Mouse (Mus musculus) heart, postnatal 25 days (tissue): ENCODE results near the gene Oca2. TPM values are rescaled to one million over a fixed set of nuclear protein-coding genes. Genes with fewer than 3 reads are reported as not detected.

Source experiments
- DNase-seq: peaks from one replicate; pipeline ENCODE4 v3.0.0; 2022; ENCODE audit warnings: low spot score
- intact Hi-C: fragments of 180-260 bp; cut with DNase I; formaldehyde crosslinking; loops from one replicate; pipeline ENCODE4 v1.15.1; 2025
- total RNA-seq, 2 experiments: library from RNA; stranded (reverse); gene quantifications; 2 replicates each; pipeline ENCODE4 v1.2.3; 2021

Oca2 gene
- total RNA-seq, 2 experiments from 2014 or later: not detected

DNA sequence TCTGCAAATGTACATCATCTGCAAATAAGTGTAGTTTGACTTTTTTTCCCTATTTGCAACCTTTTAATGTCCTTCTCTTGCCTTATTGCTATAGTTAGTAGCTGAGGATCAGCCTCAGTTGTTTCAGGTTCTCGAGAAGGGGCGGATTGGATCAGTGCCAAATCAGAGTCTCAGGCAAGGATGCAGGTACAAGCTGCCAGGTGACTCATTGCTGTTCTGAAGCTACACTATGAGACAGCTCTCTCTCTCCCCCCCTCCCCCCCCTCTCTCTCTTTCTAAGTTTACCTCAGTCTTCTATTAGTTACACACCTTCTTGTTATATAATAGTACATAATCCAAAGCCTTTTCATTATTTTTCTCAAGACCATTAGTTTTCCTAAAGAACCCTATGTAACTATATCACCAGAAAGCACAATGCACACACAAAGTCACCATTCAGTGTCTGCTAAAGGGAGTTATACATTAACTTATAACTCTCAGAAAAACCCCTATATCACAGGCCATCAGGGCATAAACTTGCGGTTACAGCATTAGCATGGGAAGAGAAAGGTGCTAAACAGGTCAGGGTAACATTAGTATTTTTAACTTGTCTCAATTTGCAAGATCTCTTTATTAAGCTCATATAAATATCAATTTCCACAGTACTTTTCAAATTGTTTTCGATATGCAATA lies 142.3 kb downstream of the Oca2 start:
- DNase-seq: no peak
- intact Hi-C loops: no loop called here

DNA sequence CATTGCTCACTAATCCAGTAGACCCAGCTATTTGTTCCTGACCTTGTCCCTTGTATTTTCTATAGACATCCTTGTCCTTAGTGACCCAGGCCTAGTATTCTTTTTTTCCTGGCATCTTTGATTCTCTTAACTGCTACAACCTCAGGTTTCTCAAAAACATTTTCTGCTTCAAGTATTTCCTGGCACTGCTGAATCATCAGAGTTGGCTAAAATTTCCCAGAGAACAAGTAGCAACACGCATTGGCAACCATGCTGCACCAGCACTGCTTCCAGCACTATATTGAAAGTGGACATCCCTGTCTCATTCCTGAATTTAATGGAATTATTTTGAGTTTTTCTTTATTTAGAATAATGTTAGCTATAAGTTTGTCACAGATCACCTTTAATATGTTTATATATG lies 143.1 kb downstream of the Oca2 start:
- DNase-seq: no peak
- intact Hi-C loops: no loop called here

DNA sequence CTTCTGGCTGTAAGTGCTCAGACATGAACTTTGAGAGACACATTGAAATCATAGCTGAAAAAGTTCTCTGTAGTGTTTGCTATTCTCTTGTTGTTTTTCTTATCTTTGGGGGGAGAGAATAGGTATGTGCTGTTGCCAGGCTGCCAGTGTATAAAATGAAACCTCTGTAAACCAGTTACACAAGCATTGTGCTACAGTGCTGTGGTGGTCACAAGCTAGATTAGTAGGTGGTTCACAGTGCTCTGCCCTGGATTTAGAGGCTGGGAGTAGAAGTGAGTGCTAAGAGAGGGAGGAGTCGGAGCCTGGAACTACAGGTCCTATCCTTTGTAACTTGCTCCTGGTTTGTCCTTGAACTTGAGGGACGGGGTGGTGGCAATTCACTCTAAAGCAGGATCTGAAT lies 148.7 kb downstream of the Oca2 start:
- intact Hi-C loops: no loop called here
- no peak for DNase-seq

DNA sequence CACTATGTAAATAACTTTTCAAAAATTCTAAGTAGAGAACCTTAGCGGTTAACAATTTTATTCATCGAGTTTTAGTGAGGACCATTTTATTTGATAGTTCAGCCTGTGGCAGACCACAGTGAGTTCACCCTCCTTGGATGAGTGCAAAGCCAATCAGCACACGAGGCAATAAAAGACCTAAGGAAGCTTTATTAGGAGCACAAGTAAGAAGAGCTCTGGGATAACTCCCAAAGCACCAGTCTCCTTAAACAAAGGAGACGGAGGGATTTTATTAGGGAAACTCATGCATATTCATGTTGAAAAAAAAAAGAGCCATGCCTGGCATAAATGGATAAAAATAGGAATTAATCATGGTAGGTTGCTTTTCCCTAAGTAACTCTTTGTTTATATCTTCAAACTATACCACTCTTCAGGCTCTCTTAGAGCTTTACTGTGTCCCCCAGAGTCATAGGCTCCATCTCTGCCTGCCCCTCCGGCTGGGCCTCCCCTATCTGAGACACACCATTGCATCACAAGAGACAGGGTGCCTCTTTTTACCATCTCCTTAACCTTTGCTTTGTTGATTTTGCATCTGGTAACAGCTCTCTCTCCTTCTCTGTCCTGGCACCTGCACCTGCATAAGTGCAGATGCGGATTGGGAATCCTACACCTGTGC lies 178.7 kb downstream of the Oca2 start:
- intact Hi-C loops: no loop called here
- no peak for DNase-seq

DNA sequence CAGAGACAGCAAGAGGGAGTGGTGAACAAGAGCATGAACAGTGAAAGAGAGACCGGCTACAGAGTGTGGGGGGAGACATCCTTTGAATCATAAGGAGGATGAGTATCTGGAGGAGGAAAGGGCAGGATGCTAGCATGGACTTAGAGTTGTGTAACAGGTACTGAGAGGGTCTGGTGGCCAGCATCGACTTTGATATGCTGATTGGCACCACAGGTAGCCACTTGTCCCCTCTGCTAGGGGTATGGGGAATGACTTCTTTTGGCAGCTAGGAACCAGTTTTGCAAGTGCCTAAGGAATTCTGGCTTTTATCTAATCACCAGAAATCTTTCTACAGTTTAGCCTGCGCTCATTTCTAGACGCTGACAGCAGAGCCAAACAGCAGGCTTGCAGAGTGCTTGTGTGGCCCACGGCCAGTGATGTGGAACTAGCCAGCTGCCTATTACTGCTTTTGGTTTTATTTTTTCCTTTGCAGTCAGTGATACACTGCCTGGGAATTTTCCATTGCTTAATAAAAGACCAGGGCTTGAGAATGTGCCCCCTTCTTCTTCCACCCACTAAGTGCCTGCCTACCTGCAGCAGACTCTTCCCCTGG lies 179.8 kb downstream of the Oca2 start:
- DNase-seq: peak; percentile 8
- intact Hi-C loops: no loop called here

DNA sequence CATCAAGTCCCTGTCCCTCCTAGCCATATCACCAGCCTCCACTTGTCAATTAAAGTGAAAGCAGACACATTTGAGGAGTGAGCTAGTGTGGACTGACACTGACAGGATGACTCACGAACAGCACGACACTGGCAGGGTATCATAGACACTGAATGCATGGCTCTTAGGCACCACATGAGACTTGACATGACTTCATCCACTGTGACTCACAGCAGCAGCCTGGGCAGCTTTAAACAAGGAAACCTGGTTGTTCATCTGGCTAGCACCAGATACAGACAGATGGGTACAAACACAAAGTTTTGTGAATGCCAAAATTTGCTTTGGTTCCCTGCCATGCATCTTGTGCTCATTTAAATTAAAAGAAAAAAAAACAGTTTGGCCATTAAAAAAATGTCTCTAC lies 182.4 kb downstream of the Oca2 start:
- intact Hi-C loops: no loop called here
- no peak for DNase-seq

DNA sequence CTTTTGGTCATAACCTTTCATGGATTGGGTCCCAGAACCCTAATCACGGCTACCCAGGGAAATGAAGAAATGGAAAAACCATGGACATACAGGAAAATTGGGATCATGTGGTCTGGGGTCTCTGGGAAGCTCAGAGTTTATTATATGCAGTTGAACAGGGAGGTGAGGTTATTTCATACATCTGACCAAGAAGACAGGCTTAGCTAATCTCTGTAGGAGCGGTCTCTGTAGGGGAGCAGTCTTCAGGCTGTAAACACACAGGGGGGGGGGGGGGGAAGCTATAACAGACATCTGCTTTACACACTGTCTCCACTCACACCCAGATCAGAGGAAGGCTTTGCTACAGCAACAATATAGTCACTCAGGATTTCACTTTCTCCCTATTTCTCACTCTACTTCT lies 184.0 kb downstream of the Oca2 start:
- no peak for DNase-seq

DNA sequence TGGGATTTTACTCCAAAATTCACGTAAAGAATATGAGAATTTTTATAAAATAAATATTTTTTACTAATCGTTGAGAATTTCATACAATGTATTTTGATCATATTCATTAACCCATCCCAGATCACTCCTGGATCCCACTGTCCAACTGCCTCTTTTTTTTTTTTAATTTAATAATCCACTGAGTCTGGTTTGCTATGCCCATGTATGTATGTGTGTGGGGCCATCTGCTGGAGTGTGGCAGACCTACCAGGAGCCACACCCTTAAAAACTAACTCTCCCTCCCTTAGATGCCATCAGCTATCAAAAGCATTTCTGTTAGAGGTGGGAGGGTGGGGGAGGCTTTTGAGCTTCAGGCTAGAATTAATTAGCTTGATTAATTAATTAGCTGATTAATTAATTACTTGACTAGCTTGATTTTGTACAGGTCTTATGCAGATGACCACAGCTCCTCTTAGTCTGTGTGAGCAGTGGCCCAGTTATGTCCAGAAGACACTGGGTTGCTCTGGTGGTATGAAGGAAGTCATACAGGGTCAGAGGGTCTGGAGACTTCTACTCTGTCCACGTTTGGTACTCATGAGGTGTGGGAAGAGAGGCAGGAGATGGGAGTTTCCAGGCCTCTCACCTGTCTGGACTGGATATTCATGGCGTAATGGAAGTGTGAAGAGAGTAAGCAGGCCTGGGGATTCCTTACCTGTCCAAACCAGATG lies 221.4 kb downstream of the Oca2 start:
- DNase-seq: no peak
- intact Hi-C loops: no loop called here

More for the DNA sequence above, 184.0 kb downstream of the Oca2 start:
- intact Hi-C loops: no loop called here

DNA sequence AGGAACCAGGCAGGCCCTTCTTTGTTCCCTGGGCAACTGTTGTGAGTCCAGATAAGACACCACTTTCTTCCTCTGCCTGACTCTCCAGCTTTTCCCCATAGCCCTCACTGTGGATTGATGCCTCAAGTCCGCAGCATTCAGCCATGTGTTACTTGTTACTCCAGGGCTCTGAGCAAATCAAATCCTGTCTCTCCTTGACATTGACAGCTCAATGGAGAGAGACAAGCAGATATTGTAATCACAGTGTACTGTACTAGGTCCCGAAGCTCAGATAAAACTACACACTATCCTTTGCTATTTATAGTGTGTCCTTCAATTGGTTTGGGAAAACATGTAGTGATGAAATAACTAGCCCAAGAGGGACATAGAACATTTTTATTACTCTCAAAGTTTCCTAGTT lies 258.7 kb downstream of the Oca2 start:
- DNase-seq: no peak
- intact Hi-C loops: no loop called here

DNA sequence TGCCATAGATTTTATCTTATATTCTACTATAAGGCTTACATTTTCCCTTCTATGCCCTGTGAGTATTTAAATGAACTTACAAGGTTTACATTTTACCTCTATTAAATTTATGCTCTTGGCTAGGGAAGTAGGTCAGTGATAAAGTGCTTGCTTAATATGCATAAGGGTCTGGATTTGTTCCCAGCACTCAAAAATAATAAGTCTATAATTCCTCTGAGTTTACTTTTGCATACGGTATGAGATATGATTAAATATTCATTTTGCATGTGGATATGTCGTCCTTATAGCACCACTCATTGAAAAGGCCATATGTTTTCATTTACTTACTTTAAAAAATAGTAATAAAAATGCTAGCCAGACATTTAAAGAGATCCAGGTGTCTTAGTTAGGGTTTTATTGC lies 259.8 kb downstream of the Oca2 start:
- intact Hi-C loops: no loop called here
- DNase-seq: no peak

DNA sequence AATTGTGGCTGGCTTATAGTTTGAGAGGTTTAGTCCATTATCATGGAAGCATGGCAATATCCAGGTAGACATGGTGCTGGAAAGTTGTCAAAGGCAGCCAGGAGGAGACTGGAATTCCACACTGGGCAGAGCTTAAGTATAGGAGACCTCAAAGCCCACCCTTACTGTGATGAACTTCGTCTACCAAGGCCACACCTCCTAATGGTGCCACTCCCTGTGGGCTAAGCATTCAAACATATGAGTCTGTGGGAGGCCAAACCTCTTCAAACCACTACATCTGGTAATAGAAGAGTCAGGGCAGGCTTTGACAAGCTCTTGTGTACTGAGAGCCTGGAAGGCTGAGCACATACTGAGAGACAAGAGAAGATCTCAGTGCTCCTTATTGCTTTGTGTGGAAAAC lies 260.2 kb downstream of the Oca2 start:
- intact Hi-C loops: no loop called here
- no peak for DNase-seq

DNA sequence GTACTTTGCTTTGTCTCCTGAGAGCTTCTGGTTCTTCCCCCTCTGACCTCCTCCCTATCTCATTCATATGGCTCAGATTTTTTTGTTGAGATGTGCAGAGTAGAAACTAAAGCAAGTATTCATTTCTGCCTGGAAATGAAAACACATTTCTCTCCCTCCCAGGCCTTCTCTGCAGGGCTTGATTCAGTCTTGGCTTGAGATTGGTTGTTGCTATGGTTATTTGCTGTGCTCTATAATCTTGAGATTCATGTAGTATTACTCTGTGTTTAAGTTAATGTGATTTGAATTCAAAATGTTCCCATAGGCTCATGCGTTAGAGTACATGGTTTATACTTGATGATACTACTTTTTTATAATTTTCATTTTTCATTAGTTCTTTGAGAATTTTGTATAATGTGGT lies 260.9 kb downstream of the Oca2 start:
- DNase-seq: no peak
- intact Hi-C loops: no loop called here

DNA sequence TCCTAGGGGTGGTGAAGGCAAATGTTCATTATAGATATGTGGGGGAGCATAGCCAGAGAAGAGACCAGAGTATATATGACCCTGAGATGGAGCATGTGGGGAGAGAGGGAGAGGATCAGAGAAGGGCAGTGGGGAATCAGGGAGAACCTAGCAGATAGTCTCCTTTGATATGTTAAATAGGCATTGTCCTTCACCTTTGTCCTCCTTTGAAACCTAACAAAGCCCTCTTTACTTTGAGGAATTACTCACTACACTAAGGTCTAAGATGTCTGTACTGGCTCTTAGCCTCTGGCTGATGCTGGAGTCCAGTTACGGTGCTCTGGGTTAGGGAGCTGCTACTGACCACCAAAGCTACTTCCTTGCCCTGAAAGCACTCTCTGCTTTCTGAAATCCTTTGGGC lies 279.0 kb downstream of the Oca2 start:
- DNase-seq: no peak
- intact Hi-C loops: no loop called here

DNA sequence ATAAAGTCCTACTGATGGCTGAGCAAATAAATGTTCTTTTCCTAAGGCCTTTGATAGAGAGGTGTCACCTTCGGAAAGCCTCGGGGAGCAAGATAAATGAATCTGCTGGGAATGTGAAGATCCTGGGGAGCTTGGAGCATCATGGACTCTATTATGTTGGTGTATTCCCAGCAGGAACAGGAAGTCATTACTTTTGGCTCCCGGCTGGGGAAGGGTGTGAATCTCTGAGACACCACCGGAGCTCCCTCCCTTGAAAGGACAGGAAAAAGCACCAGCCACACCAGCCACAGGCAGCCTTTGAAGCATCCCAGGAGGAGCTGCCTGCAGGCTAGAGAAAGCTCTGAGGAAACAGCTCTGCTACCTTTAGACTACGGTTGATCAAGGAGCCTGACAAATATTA lies 280.2 kb downstream of the Oca2 start:
- no peak for DNase-seq
- intact Hi-C loops: no loop called here

DNA sequence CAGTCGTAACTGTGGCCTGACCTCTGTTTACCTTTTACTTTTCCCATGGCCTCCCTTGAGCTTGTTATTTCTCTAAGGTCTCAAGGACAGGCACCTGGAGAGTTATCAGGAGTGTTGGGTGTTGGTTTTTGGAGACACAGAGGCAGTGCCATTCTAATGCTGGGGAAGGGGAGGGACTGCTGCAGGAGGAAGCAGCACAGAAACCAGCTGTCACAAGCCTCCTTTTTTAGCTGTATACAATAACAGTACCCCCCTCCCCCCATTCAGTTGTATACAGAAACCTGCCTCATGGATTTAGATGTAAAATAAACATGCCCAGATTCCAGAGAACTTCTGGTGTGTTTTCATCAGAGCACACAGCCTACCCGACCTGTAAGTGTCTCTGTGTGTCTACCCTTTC lies 295.3 kb downstream of the Oca2 start:
- no peak for DNase-seq
- intact Hi-C loops: no loop called here

DNA sequence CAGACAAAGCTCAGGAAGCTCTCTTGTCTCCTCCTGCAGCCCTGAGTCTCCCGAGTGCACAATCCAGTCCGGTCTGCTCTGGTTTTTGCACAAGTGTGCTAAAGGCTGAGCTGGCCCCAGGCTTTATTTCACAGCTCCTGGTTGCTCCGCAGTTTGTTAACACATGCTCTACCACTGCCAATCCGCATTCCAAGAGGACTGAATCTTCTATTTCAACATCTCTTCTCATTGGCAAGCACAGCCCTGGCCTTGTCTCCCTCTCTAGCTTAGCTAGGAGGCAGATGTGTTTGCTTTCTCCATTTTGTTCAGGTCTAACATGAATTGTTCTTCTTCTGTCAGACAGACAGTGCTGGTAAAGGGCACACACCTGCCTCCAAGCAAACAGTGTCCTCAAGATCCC lies 309.7 kb downstream of the Oca2 start:
- intact Hi-C loops: no loop called here
- no peak for DNase-seq

DNA sequence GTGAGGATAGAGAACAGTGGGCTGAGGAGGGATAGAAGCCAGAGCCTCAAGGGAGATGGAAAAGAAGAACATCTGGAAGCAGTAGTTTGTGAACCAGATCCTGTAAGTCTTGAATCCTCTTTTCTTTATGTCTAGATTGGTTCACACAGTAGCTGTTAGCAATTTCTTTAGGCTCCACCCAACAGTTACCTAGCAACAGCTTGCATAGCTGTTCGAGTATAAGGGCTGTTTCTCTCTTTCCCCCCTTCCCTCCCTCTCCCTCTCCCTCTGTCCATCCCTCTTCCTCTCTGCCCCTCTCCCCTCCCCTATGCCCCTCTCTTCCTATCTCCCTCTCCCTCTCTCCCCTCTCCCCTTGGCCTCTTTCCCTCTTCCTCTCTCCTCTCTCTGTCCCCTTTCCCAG lies 312.2 kb downstream of the Oca2 start:
- DNase-seq: no peak
- intact Hi-C loops: no loop called here
